Mouse (Mus musculus): ENCODE data around the gene Mdc1. TPM values are rescaled to one million over a fixed set of nuclear protein-coding genes. Genes with fewer than 3 reads are reported as not detected.

The Mdc1 gene
- total RNA-seq, 2 experiments from 2014 or later: 22.9 to 25.2 TPM

GRCm38 (mm10) chr17:35840561-35840960, 754 bp upstream of the Mdc1 start:
- no peak for DNase-seq (ENCODE audit: low spot score in 2 of 2)

- no peak for DNase-seq (ENCODE audit: low spot score in 2 of 2)
Measured at GRCm38 (mm10) chr17:35842006-35842405, 691 bp downstream of the Mdc1 start.

- no peak for DNase-seq (ENCODE audit: low spot score in 2 of 2)
Measured at GRCm38 (mm10) chr17:35843514-35843913, 2.2 kb downstream of the Mdc1 start.

- DNase-seq (ENCODE audit: low spot score in 2 of 2): no peak
Measured at GRCm38 (mm10) chr17:35848112-35848511, 6.8 kb downstream of the Mdc1 start.

- no peak for DNase-seq (ENCODE audit: low spot score in 2 of 2)
Measured at GRCm38 (mm10) chr17:35850974-35851373, 9.7 kb downstream of the Mdc1 start.

GRCm38 (mm10) chr17:35859371-35859770, 18.1 kb downstream of the Mdc1 start:
- no peak for DNase-seq (ENCODE audit: low spot score in 2 of 2)

- DNase-seq (ENCODE audit: low spot score in 2 of 2): no peak
Measured at GRCm38 (mm10) chr17:35859835-35860234, 18.5 kb downstream of the Mdc1 start.

GRCm38 (mm10) chr17:35860831-35861197, 19.5 kb downstream of the Mdc1 start:
- no peak for DNase-seq (ENCODE audit: low spot score in 2 of 2)

GRCm38 (mm10) chr17:35861198-35861857, 20.0 kb downstream of the Mdc1 start, which contains the start of gene Nrm:
Gene Nrm (plus strand): TSS chr17:35861318.
- peak; percentile 79 to 92 for DNase-seq (ENCODE audit: low spot score in 2 of 2)

- DNase-seq (ENCODE audit: low spot score in 2 of 2): no peak
Measured at GRCm38 (mm10) chr17:35864832-35865353, 23.6 kb downstream of the Mdc1 start.

GRCm38 (mm10) chr17:35865481-35866280, 24.4 kb downstream of the Mdc1 start, which contains the start of gene Ppp1r18:
Gene Ppp1r18 (plus strand): TSS chr17:35865593.
- peak; percentile 82 to 89 for DNase-seq (ENCODE audit: low spot score in 2 of 2)

GRCm38 (mm10) chr17:35866281-35866831, 25.0 kb downstream of the Mdc1 start:
- DNase-seq (ENCODE audit: low spot score in 2 of 2): peak; percentile 54 to 81

- peak in 1 of 2 experiments; percentile 40 for DNase-seq (ENCODE audit: low spot score in 2 of 2)
Measured at GRCm38 (mm10) chr17:35866911-35867890, 25.9 kb downstream of the Mdc1 start.

GRCm38 (mm10) chr17:35868165-35868820, 27.0 kb downstream of the Mdc1 start:
- DNase-seq (ENCODE audit: low spot score in 2 of 2): no peak

- DNase-seq (ENCODE audit: low spot score in 2 of 2): no peak
Measured at GRCm38 (mm10) chr17:35868961-35869345, 27.6 kb downstream of the Mdc1 start.

GRCm38 (mm10) chr17:35869346-35870067, 28.2 kb downstream of the Mdc1 start:
- no peak for DNase-seq (ENCODE audit: low spot score in 2 of 2)

- DNase-seq (ENCODE audit: low spot score in 2 of 2): peak in 1 of 2 experiments; percentile 54
Measured at GRCm38 (mm10) chr17:35870151-35870883, 29.0 kb downstream of the Mdc1 start.

GRCm38 (mm10) chr17:35870884-35871696, 29.8 kb downstream of the Mdc1 start:
- DNase-seq (ENCODE audit: low spot score in 2 of 2): no peak
